Mouse (Mus musculus): ENCODE measurements around the gene 2410015M20Rik. TPM values are rescaled to one million over a fixed set of nuclear protein-coding genes. Genes with fewer than 3 reads are reported as not detected.

The 2410015M20Rik gene
- polyA plus RNA-seq, 1 experiment from 2014 or later, result 259 TPM

GRCm38 (mm10) chr17:56572154-56572553, 37.4 kb downstream of the 2410015M20Rik start:
- Histone ChIP-seq H3K27me3 (ENCODE audit: insufficient read depth, low read length) (no peaks in the 10 kb centered on the region), H3K4me3 (ENCODE audit: low read depth, low read length) (no peak overlapping the region), H3K27ac (ENCODE audit: low read depth) (no peak overlapping the region), H3K4me1 (ENCODE audit: insufficient read depth) (0 out of 2 replicates have a peak, but pooled peaks cover 3% of the 10 kb centered on the region), H3K36me3 (replicated peaks; ENCODE audit: insufficient read depth, low read length) (peaks cover 89% of the 10 kb centered on the region), H3K9ac (replicated peaks) (no peak overlapping the region), H3K9me3 (ENCODE audit: low read length) (no peaks in the 10 kb centered on the region), H3K4me2 (ENCODE audit: low read depth, low read length) (no peak overlapping the region)
- WGBS (ENCODE audit: insufficient replicate concordance), result 61% methylated on average over 1 of the region's 1 CpGs
- no peak for TF ChIP-seq CTCF (IDR thresholded peaks at IDR 0.05; ENCODE audit: low read depth)
- no peak for TF ChIP-seq EP300 (IDR thresholded peaks at IDR 0.05; ENCODE audit: low read depth)
- ATAC-seq (no peak), DNase-seq (no peak)

- no peak for ATAC-seq
These were observed 39.3 kb downstream of the 2410015M20Rik start for GRCm38 (mm10) chr17:56570287-56570686.

DNA sequence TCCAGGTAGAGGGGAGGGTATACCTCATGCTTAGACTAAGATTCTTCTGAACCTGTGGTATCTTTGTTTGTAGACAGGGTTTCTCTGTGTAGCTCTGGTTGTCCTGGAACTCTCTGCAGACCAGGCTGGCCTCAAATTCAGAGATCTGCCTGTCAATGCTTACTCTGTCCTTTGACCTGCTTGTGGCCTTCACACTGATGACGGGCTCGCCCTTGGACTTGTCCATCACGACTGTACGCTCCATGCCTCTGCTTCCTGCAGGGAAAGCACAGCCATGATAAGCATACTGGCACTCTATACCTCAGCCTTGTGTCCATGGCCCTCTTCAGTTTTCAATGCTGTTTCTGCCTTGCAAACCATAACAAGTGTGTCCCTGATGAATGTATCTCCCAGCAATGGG, 42.2 kb downstream of the 2410015M20Rik start:
- TF ChIP-seq CTCF (IDR thresholded peaks at IDR 0.05; ENCODE audit: low read depth), result no peak
- DNase-seq (no peak), ATAC-seq (no peak)
- Histone ChIP-seq H3K9ac (replicated peaks) (no peak overlapping the region), H3K36me3 (replicated peaks; ENCODE audit: insufficient read depth, low read length) (peaks cover 98% of the 10 kb centered on the region), H3K27me3 (ENCODE audit: insufficient read depth, low read length) (no peaks in the 10 kb centered on the region), H3K27ac (ENCODE audit: low read depth) (no peak overlapping the region), H3K9me3 (ENCODE audit: low read length) (no peaks in the 10 kb centered on the region), H3K4me3 (ENCODE audit: low read depth, low read length) (no peak overlapping the region), H3K4me1 (ENCODE audit: insufficient read depth) (no peaks in the 10 kb centered on the region), H3K4me2 (ENCODE audit: low read depth, low read length) (no peak overlapping the region)
- WGBS (ENCODE audit: insufficient replicate concordance), result 69% methylated on average over 4 of the region's 4 CpGs

More at GRCm38 (mm10) chr17:56570287-56570686, 39.3 kb downstream of the 2410015M20Rik start:
- 0 out of 2 replicates have a peak, but pooled peaks cover 3% of the 10 kb centered on the region for H3K4me1 ChIP-seq (ENCODE audit: insufficient read depth)
- no peak for DNase-seq
- 93% methylated on average over 4 of the region's 4 CpGs for WGBS (ENCODE audit: insufficient replicate concordance)
- H3K4me2 ChIP-seq (ENCODE audit: low read depth, low read length), result no peak overlapping the region
- TF ChIP-seq CTCF (IDR thresholded peaks at IDR 0.05; ENCODE audit: low read depth) (no peak), EP300 (IDR thresholded peaks at IDR 0.05; ENCODE audit: low read depth) (no peak)
- H3K9me3 ChIP-seq (ENCODE audit: low read length), result no peaks in the 10 kb centered on the region
- peaks cover 96% of the 10 kb centered on the region for H3K36me3 ChIP-seq (replicated peaks; ENCODE audit: insufficient read depth, low read length)
- no peak overlapping the region for H3K4me3 ChIP-seq (ENCODE audit: low read depth, low read length)
- no peak overlapping the region for H3K9ac ChIP-seq (replicated peaks)
- no peaks in the 10 kb centered on the region for H3K27me3 ChIP-seq (ENCODE audit: insufficient read depth, low read length)
- no peak overlapping the region for H3K27ac ChIP-seq (ENCODE audit: low read depth)

DNA sequence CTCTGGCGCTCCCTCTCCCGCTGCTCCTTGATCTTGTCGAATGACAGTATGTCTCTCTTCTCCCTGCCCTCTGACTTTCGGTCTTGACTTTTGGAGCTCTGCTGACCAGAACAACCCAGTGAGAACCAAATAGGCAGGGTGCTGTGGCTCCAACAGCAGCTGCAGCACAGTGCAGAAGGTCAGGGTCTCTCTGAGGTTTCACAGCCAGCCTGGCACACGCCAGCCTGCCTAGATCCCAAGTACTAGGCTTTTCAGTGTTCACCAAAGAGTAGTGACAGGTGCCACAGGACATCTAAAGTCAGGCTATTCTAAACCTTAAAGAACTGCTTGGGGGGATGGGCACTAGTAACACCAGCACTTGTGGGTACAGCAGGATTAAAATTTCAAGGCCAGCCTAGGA, 42.7 kb downstream of the 2410015M20Rik start:
- DNase-seq, result no peak
- TF ChIP-seq CTCF (IDR thresholded peaks at IDR 0.05; ENCODE audit: low read depth) (no peak), EP300 (IDR thresholded peaks at IDR 0.05; ENCODE audit: low read depth) (no peak)
- WGBS (ENCODE audit: insufficient replicate concordance), result 96% methylated on average over 5 of the region's 5 CpGs

DNA sequence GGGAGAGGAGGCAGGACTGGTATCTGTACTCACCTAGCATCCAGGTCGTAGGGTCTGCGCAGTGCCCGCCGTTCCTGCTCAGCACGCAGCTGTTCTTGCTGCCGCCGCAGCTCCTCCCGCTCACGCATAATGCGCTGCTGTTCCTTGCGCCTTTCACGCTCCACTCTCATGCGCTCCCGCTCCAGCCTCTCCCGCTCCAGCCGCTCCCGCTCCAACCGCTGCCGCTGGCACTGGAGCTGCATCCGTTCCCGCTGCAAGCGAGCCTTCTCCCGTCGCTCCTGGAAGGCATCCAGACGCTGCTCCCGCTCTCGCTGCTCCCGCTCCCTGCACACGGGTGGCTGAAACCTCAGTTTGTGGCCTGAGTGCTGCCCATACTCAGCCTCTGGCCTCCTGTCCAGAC, 43.3 kb downstream of the 2410015M20Rik start:
- ATAC-seq, result no peak
- Histone ChIP-seq H3K4me3 (ENCODE audit: low read depth, low read length) (no peak overlapping the region), H3K9ac (replicated peaks) (no peak overlapping the region), H3K36me3 (replicated peaks; ENCODE audit: insufficient read depth, low read length) (peaks cover 98% of the 10 kb centered on the region), H3K27ac (ENCODE audit: low read depth) (no peak overlapping the region), H3K4me2 (ENCODE audit: low read depth, low read length) (no peak overlapping the region), H3K9me3 (ENCODE audit: low read length) (no peaks in the 10 kb centered on the region), H3K4me1 (ENCODE audit: insufficient read depth) (no peaks in the 10 kb centered on the region), H3K27me3 (ENCODE audit: insufficient read depth, low read length) (no peaks in the 10 kb centered on the region)
- WGBS (ENCODE audit: insufficient replicate concordance), result 96% methylated on average over 29 of the region's 29 CpGs
- DNase-seq, result no peak
- TF ChIP-seq EP300 (IDR thresholded peaks at IDR 0.05; ENCODE audit: low read depth), result no peak

More for the DNA sequence above, 42.7 kb downstream of the 2410015M20Rik start:
- H3K4me1 ChIP-seq (ENCODE audit: insufficient read depth), result no peaks in the 10 kb centered on the region
- H3K27me3 ChIP-seq (ENCODE audit: insufficient read depth, low read length), result no peaks in the 10 kb centered on the region
- no peak overlapping the region for H3K4me2 ChIP-seq (ENCODE audit: low read depth, low read length)
- no peak overlapping the region for H3K27ac ChIP-seq (ENCODE audit: low read depth)
- H3K4me3 ChIP-seq (ENCODE audit: low read depth, low read length), result no peak overlapping the region
- H3K9me3 ChIP-seq (ENCODE audit: low read length), result no peaks in the 10 kb centered on the region
- H3K36me3 ChIP-seq (replicated peaks; ENCODE audit: insufficient read depth, low read length), result peaks cover 98% of the 10 kb centered on the region
- no peak for ATAC-seq
- H3K9ac ChIP-seq (replicated peaks), result no peak overlapping the region

DNA sequence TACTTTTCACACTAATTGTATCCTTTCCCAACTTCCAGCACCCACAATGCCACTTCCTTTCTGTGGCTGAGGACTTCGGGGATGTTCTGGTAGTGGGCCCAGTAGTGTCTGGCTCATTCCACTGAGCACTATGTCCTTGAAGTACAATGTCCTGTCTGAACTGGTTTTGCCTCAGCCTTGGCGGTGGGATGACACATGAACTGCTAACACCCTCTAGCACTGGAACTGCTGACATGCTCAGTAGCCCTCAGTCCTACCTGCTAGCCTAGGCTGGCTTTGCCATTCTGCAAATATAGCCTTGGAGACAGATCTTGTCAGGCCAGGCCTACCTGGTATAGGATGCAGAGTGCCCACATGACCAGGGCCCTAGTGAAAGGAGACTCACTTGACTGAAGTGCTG, 47.7 kb downstream of the 2410015M20Rik start:
- ATAC-seq (no peak), DNase-seq (no peak)
- 83% methylated on average over 2 of the region's 2 CpGs for WGBS (ENCODE audit: insufficient replicate concordance)
- no peak overlapping the region for H3K4me2 ChIP-seq (ENCODE audit: low read depth, low read length)
- TF ChIP-seq EP300 (IDR thresholded peaks at IDR 0.05; ENCODE audit: low read depth) (no peak), CTCF (IDR thresholded peaks at IDR 0.05; ENCODE audit: low read depth) (no peak)
- H3K27me3 ChIP-seq (ENCODE audit: insufficient read depth, low read length), result no peaks in the 10 kb centered on the region
- no peaks in the 10 kb centered on the region for H3K9me3 ChIP-seq (ENCODE audit: low read length)
- H3K27ac ChIP-seq (ENCODE audit: low read depth), result no peak overlapping the region
- no peak overlapping the region for H3K9ac ChIP-seq (replicated peaks)
- H3K4me1 ChIP-seq (ENCODE audit: insufficient read depth), result no peaks in the 10 kb centered on the region
- no peak overlapping the region for H3K4me3 ChIP-seq (ENCODE audit: low read depth, low read length)
- peaks cover 60% of the 10 kb centered on the region for H3K36me3 ChIP-seq (replicated peaks; ENCODE audit: insufficient read depth, low read length)

- WGBS (ENCODE audit: insufficient replicate concordance), result 39% methylated on average over 1 of the region's 1 CpGs
- no peak for DNase-seq
- Histone ChIP-seq H3K4me2 (ENCODE audit: low read depth, low read length) (no peak overlapping the region), H3K36me3 (replicated peaks; ENCODE audit: insufficient read depth, low read length) (peaks cover 43% of the 10 kb centered on the region), H3K9me3 (ENCODE audit: low read length) (no peaks in the 10 kb centered on the region), H3K9ac (replicated peaks) (no peak overlapping the region), H3K27ac (ENCODE audit: low read depth) (no peak overlapping the region), H3K27me3 (ENCODE audit: insufficient read depth, low read length) (no peaks in the 10 kb centered on the region), H3K4me1 (ENCODE audit: insufficient read depth) (no peaks in the 10 kb centered on the region), H3K4me3 (ENCODE audit: low read depth, low read length) (no peak overlapping the region)
- ATAC-seq, result no peak
- TF ChIP-seq CTCF (IDR thresholded peaks at IDR 0.05; ENCODE audit: low read depth), result no peak
- TF ChIP-seq EP300 (IDR thresholded peaks at IDR 0.05; ENCODE audit: low read depth), result no peak
These were observed 49.4 kb downstream of the 2410015M20Rik start for GRCm38 (mm10) chr17:56560131-56560530.
